Mouse (Mus musculus) limb, embryonic 14.5 days (tissue): Measurements from ENCODE around the gene Thsd4. TPM values are rescaled to one million over a fixed set of nuclear protein-coding genes. Genes with fewer than 3 reads are reported as not detected.

Experiments used
- ATAC-seq: fragments of 200-750 bp; cut with Nextera tagmentation; 2 replicates; pipeline ENCODE4 v1.8.0; 2017; ENCODE audit warnings: low read depth, moderate number of reproducible peaks, moderate TSS enrichment; ENCODE audit not compliant: low FRiP score
- DNase-seq: peaks from one replicate; pipeline ENCODE4 v3.0.0-alpha.2; 2015; ENCODE audit warnings: low spot score
- H3K27ac ChIP-seq: fragments of 300-500 bp; sonication (generic); replicated peaks from 2 replicates; pipeline ENCODE4 v1.5.1; 2014; ENCODE audit warnings: low read depth, mild to moderate bottlenecking, low read length, moderate library complexity, mixed read lengths
- H3K27me3 ChIP-seq: fragments of 300-500 bp; sonication (generic); 2 replicates; pipeline ENCODE4 v1.6.1; 2014; ENCODE audit warnings: low read length, mixed read lengths; ENCODE audit not compliant: control insufficient read depth, insufficient read depth
- H3K36me3 ChIP-seq: fragments of 300-500 bp; sonication (generic); 2 replicates; pipeline ENCODE4 v1.6.1; 2014; ENCODE audit warnings: mild to moderate bottlenecking, low read length, moderate library complexity, mixed read lengths; ENCODE audit not compliant: control insufficient read depth, insufficient read depth
- H3K4me1 ChIP-seq: fragments of 300-500 bp; sonication (generic); 2 replicates; pipeline ENCODE4 v1.6.1; 2014; ENCODE audit warnings: antibody characterized with exemption, low read length, mixed read lengths; ENCODE audit not compliant: control insufficient read depth, insufficient read depth
- H3K4me2 ChIP-seq: fragments of 300-500 bp; sonication (generic); replicated peaks from 2 replicates; pipeline ENCODE4 v1.6.1; 2014; ENCODE audit warnings: low read depth, mild to moderate bottlenecking, low read length, moderate library complexity; ENCODE audit not compliant: severe bottlenecking
- H3K4me3 ChIP-seq: fragments of 300-500 bp; sonication (generic); replicated peaks from 2 replicates; pipeline ENCODE4 v1.5.1; 2014; ENCODE audit warnings: low read length
- H3K9ac ChIP-seq: fragments of 300-500 bp; sonication (generic); 2 replicates; pipeline ENCODE4 v1.6.1; 2014; ENCODE audit warnings: mild to moderate bottlenecking, low read depth, low read length, moderate library complexity; ENCODE audit not compliant: severe bottlenecking
- H3K9me3 ChIP-seq: fragments of 300-500 bp; sonication (generic); 2 replicates; pipeline ENCODE4 v1.6.1; 2016; ENCODE audit warnings: low read length; ENCODE audit not compliant: control insufficient read depth
- POLR2A ChIP-seq: fragments of 200-500 bp; IDR thresholded peaks from 2 replicates; pipeline ENCODE4 v1.8.0; 2012; ENCODE audit warnings: inconsistent platforms, mild to moderate bottlenecking, moderate library complexity, borderline replicate concordance; ENCODE audit not compliant: insufficient read depth, insufficient read length; ENCODE audit errors: extremely low read depth
- WGBS: fragments of 180-500 bp; shearing (Covaris S2); extraction: QIAGEN DNeasy Blood & Tissue Kit; methylation state at CpG from one replicate; pipeline ENCODE4 v1.1.7; 2014; 5-methylcytosine and 5-hydroxymethylcytosine counted together
- polyA plus RNA-seq, 2 experiments: library from polyadenylated mRNA; depleted of rRNA in 1 of 2; stranded (reverse) in 1 of 2; unstranded in 1 of 2; fragments of >200 nt; fragmentation: Nextera tagmentation in 1 of 2; extraction: Ambion mirVana in 1 of 2; gene quantifications; 2 replicates each; pipeline versions ENCODE4 v1.2.1 to v1.2.3; 2012 to 2014

Gene Thsd4
- polyA plus RNA-seq, 2 experiments: 30.8 to 31.2 TPM

- 66% methylated on average over 5 of the region's 5 CpGs for WGBS
- Histone ChIP-seq H3K4me1 (peaks cover 16% of the 10 kb centered on the region; the same call in 1 of the 2 replicates), H3K9ac (no peak overlapping the region), H3K9me3 (no peaks in the 10 kb centered on the region), H3K27me3 (no peaks in the 10 kb centered on the region), H3K4me3 (no peak overlapping the region), H3K36me3 (no peaks in the 10 kb centered on the region), H3K27ac (no peak overlapping the region), H3K4me2 (no peak overlapping the region)
- no peak for DNase-seq
- ATAC-seq: no peak
- no peak for TF ChIP-seq POLR2A
Observed at GRCm38 (mm10) chr9:60315533-60315932, 206.3 kb downstream of the Thsd4 start.

DNA sequence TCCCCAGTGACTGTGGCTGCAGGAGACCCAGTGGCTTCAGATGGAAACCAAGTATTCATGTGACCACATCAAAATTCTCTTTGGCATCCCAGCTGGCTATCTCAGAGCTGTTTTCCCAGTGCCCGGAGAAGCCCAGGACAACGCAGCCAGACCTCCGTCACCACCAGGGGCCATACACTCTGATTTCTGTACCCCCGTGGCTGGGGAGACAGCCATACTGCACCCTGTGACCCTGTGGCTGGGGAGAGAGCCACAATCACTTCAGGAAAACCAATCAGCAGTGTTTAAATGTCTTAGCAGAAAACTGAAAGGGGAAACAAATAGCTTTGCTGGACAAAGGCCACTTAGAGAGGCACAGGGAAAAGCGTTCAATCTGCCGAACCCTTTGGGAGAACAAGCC, 208.2 kb downstream of the Thsd4 start:
- Histone ChIP-seq H3K4me1 (peaks cover 26% of the 10 kb centered on the region), H3K27ac (no peak overlapping the region), H3K4me2 (no peak overlapping the region), H3K9ac (no peak overlapping the region), H3K4me3 (no peak overlapping the region), H3K27me3 (no peaks in the 10 kb centered on the region), H3K9me3 (no peaks in the 10 kb centered on the region), H3K36me3 (no peaks in the 10 kb centered on the region)
- WGBS: 78% methylated on average over 6 of the region's 6 CpGs
- DNase-seq: no peak
- ATAC-seq: no peak
- TF ChIP-seq POLR2A: no peak

- H3K27ac ChIP-seq: no peak overlapping the region
- H3K27me3 ChIP-seq: no peaks in the 10 kb centered on the region
- no peak overlapping the region for H3K4me3 ChIP-seq
- peaks cover 26% of the 10 kb centered on the region for H3K4me1 ChIP-seq
- H3K36me3 ChIP-seq: no peaks in the 10 kb centered on the region
- TF ChIP-seq POLR2A: no peak
- ATAC-seq: no peak
- H3K9me3 ChIP-seq: no peaks in the 10 kb centered on the region
- no peak overlapping the region for H3K4me2 ChIP-seq
- WGBS: 72% methylated on average over 7 of the region's 7 CpGs
- no peak overlapping the region for H3K9ac ChIP-seq
- DNase-seq: no peak
Observed at GRCm38 (mm10) chr9:60312670-60313069, 209.2 kb downstream of the Thsd4 start.

DNA sequence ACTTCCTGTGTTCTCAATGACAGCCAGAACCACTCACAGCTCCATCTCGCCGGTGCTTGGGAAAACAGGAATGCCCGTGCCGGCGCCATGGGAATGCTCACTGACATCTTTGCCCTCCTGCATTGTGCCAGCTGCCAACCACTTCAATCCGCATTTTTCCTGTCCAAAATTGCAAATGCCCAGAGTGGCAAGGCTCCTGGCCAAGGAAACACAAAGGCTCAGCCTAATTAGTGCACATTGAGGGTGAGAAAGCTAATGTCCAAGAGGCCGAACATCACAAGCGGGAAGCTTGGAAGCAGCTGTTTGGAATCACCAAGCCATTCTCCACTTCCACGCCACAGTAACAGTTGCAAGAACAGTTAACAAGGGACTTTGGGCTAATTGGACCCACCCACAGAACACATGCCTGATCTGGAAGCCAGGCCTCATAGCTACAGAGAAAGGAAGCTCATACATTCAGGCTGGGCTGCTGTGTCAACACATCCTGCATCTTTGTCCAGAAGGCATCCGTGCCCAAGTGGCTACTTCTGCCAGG, 210.2 kb downstream of the Thsd4 start:
- ATAC-seq (no peak), DNase-seq (no peak)
- Histone ChIP-seq H3K27me3 (no peaks in the 10 kb centered on the region), H3K4me2 (no peak overlapping the region), H3K27ac (no peak overlapping the region), H3K4me3 (no peak overlapping the region), H3K9me3 (no peaks in the 10 kb centered on the region), H3K9ac (no peak overlapping the region), H3K36me3 (no peaks in the 10 kb centered on the region), H3K4me1 (peaks cover 26% of the 10 kb centered on the region)
- TF ChIP-seq POLR2A: no peak
- 50% methylated on average over 10 of the region's 10 CpGs for WGBS

GRCm38 (mm10) chr9:60310741-60311317, 211.0 kb downstream of the Thsd4 start:
- no peak overlapping the region for H3K27ac ChIP-seq
- no peak for TF ChIP-seq POLR2A
- H3K27me3 ChIP-seq: no peaks in the 10 kb centered on the region
- no peaks in the 10 kb centered on the region for H3K9me3 ChIP-seq
- H3K4me1 ChIP-seq: peaks cover 26% of the 10 kb centered on the region
- H3K4me3 ChIP-seq: no peak overlapping the region
- H3K4me2 ChIP-seq: no peak overlapping the region
- WGBS: 70% methylated on average over 8 of the region's 8 CpGs
- DNase-seq (no peak), ATAC-seq (no peak)
- H3K9ac ChIP-seq: no peak overlapping the region
- no peaks in the 10 kb centered on the region for H3K36me3 ChIP-seq
